Mouse (Mus musculus) lung, adult 2 months (tissue): ENCODE measurements around the gene Peli1. TPM values are rescaled to one million over a fixed set of nuclear protein-coding genes. Genes with fewer than 3 reads are reported as not detected.
A peak's percentile ranks its signal among the peaks of the same experiment; 100 is the strongest.
"Not testable (repeated sequence)": the region's sequence is repeated elsewhere in the genome, so short reads cannot be mapped to it uniquely, and the experiment has no call there.

Source experiments
- DNase-seq: peaks from one replicate; pipeline ENCODE4 v3.0.0; 2022
- H3K4me1 ChIP-seq: fragments of 200-500 bp; 2 replicates; pipeline ENCODE4 v1.6.1; 2011; ENCODE audit warnings: low read length; ENCODE audit not compliant: control insufficient read depth, insufficient read depth
- H3K4me3 ChIP-seq: fragments of 200-500 bp; replicated peaks from 2 replicates; pipeline ENCODE3; 2011; ENCODE audit warnings: low read depth, mild to moderate bottlenecking, control low read depth, low read length; ENCODE audit errors: extremely low read depth
- CTCF ChIP-seq: fragments of 200-500 bp; IDR thresholded peaks from 2 replicates; pipeline ENCODE4 v1.5.1; 2011; ENCODE audit warnings: mild to moderate bottlenecking, low read length, control low read depth; ENCODE audit not compliant: insufficient read depth
- POLR2A ChIP-seq: fragments of 200-500 bp; IDR thresholded peaks from 2 replicates; pipeline ENCODE4 v1.6.1; 2011; ENCODE audit warnings: low read depth, mild to moderate bottlenecking, control low read depth, low read length, borderline replicate concordance; ENCODE audit errors: extremely low read depth
- WGBS: fragments of 180-500 bp; shearing (Covaris S2); methylation state at CpG from one replicate; pipeline ENCODE4 v1.1.7; 2018; 5-methylcytosine and 5-hydroxymethylcytosine counted together
- polyA plus RNA-seq: library from polyadenylated mRNA; depleted of rRNA; stranded (reverse); fragments of >200 nt; gene quantifications from 2 replicates; pipeline ENCODE4 v1.2.3, GENCODE M21; 2012

Gene Peli1
- polyA plus RNA-seq, 1 experiment: 24.4 TPM

GRCm38 (mm10) chr11:21164312-21164993 is 73.4 kb downstream of the Peli1 start:
- Histone ChIP-seq H3K4me3 (no peak overlapping the region), H3K4me1 (no peaks in the 10 kb centered on the region)
- 59% methylated on average over 8 of the region's 8 CpGs for WGBS
- no peak for DNase-seq
- no peak for TF ChIP-seq POLR2A
- TF ChIP-seq CTCF: no peak

GRCm38 (mm10) chr11:21164994-21165560 is 74.0 kb downstream of the Peli1 start:
- Histone ChIP-seq H3K4me1 (no peaks in the 10 kb centered on the region), H3K4me3 (no peak overlapping the region)
- no peak for TF ChIP-seq POLR2A
- no peak for TF ChIP-seq CTCF
- WGBS: 52% methylated on average over 4 of the region's 4 CpGs
- DNase-seq: no peak

GRCm38 (mm10) chr11:21166495-21167096 is 75.5 kb downstream of the Peli1 start:
- H3K4me3 ChIP-seq: no peak overlapping the region
- TF ChIP-seq POLR2A: no peak
- TF ChIP-seq CTCF: no peak
- H3K4me1 ChIP-seq: no peaks in the 10 kb centered on the region
- 92% methylated on average over 2 of the region's 2 CpGs for WGBS
- DNase-seq: no peak

GRCm38 (mm10) chr11:21168828-21169607 is 77.9 kb downstream of the Peli1 start:
- Histone ChIP-seq H3K4me3 (no peak overlapping the region), H3K4me1 (peaks cover 3% of the 10 kb centered on the region; the same call in 1 of the 2 replicates)
- TF ChIP-seq CTCF (no peak), POLR2A (no peak)
- DNase-seq: no peak
- 87% methylated on average over 6 of the region's 6 CpGs for WGBS

GRCm38 (mm10) chr11:21169608-21169860 is 78.4 kb downstream of the Peli1 start:
- WGBS: 97% methylated on average over 1 of the region's 1 CpGs
- H3K4me1 ChIP-seq, DNase-seq, H3K4me3 ChIP-seq: not testable (repeated sequence)

- DNase-seq: no peak
- WGBS: 82% methylated on average over 3 of the region's 3 CpGs
- TF ChIP-seq POLR2A (no peak), CTCF (no peak)
- Histone ChIP-seq H3K4me1 (peaks cover 5% of the 10 kb centered on the region), H3K4me3 (no peak overlapping the region)
Observed at GRCm38 (mm10) chr11:21172281-21172680, 81.2 kb downstream of the Peli1 start.

GRCm38 (mm10) chr11:21173926-21174325 is 82.8 kb downstream of the Peli1 start:
- H3K4me3 ChIP-seq: no peak overlapping the region
- H3K4me1 ChIP-seq: peaks cover 5% of the 10 kb centered on the region
- WGBS: 60% methylated on average over 6 of the region's 6 CpGs
- DNase-seq: no peak
- TF ChIP-seq POLR2A (no peak), CTCF (no peak)

- Histone ChIP-seq H3K4me1 (peaks cover 5% of the 10 kb centered on the region), H3K4me3 (no peak overlapping the region)
- TF ChIP-seq POLR2A: no peak
- no peak for TF ChIP-seq CTCF
- DNase-seq: peak; percentile 59
- WGBS: 5% methylated on average over 5 of the region's 5 CpGs
Observed at GRCm38 (mm10) chr11:21174396-21174795, 83.3 kb downstream of the Peli1 start.

- no peak overlapping the region for H3K4me3 ChIP-seq
- WGBS: 52% methylated on average over 7 of the region's 7 CpGs
- TF ChIP-seq CTCF (no peak), POLR2A (no peak)
- H3K4me1 ChIP-seq: peaks cover 5% of the 10 kb centered on the region
- DNase-seq: no peak
Observed at GRCm38 (mm10) chr11:21175063-21175462, 84.0 kb downstream of the Peli1 start.

- TF ChIP-seq POLR2A: no peak
- TF ChIP-seq CTCF: no peak
- DNase-seq: no peak
Observed at GRCm38 (mm10) chr11:21176491-21176890, 85.4 kb downstream of the Peli1 start.

More at GRCm38 (mm10) chr11:21176491-21176890, 85.4 kb downstream of the Peli1 start:
- Histone ChIP-seq H3K4me1 (peaks cover 5% of the 10 kb centered on the region), H3K4me3 (no peak overlapping the region)
